Mouse (Mus musculus): ENCODE data around the gene Tada3. TPM values are rescaled to one million over a fixed set of nuclear protein-coding genes. Genes with fewer than 3 reads are reported as not detected.

The Tada3 gene
- total RNA-seq, 2 experiments from 2014 or later: 14.4 to 15.8 TPM

Small RNA genes within 50 kb of the gene (microRNA-seq; reads per million reads assigned to microRNA genes)
- 0 reads per million in 2 experiments for gene Gm24387

Other genes starting within 250 kb of the Tada3 start
- gene Lhfpl4, start 182.5 kb downstream of the Tada3 start, total RNA-seq (2021): under 1 TPM; 0.44 to 0.62 TPM
- gene Mtmr14, start 140.0 kb downstream of the Tada3 start, total RNA-seq (2021): 10 to 100 TPM; 13.2 to 15.6 TPM
- gene Cpne9, start 95.6 kb downstream of the Tada3 start, total RNA-seq (2021): under 1 TPM in 1 of 2 experiments, not detected in 1; 0.14 TPM
- 10 to 100 TPM in 1 of 2 experiments, 1 to 10 TPM in 1; 9.9 to 10.7 TPM for gene Brpf1, start 70.7 kb downstream of the Tada3 start, total RNA-seq (2021)
- gene Ogg1, start 50.9 kb downstream of the Tada3 start, total RNA-seq (2021): 1 to 10 TPM; 5.1 to 6.8 TPM
- gene Camk1, start 33.9 kb downstream of the Tada3 start, total RNA-seq (2021): 10 to 100 TPM; 28.7 to 31.9 TPM
- gene Arpc4, start 232 bp upstream of the Tada3 start, total RNA-seq (2021): 10 to 100 TPM; 66.6 to 66.9 TPM
- gene Ttll3, start 11.4 kb upstream of the Tada3 start, total RNA-seq (2021): 1 to 10 TPM; 1.3 TPM
- gene Rpusd3, start 41.5 kb upstream of the Tada3 start, total RNA-seq (2021): 10 to 100 TPM; 11.1 to 13.3 TPM
- gene Cidec, start 57.9 kb upstream of the Tada3 start, total RNA-seq (2021): 1 to 10 TPM in 1 of 2 experiments, under 1 TPM in 1; 0.51 to 2.7 TPM
- gene Jagn1, start 64.7 kb upstream of the Tada3 start, total RNA-seq (2021): 10 to 100 TPM; 28.6 to 32.4 TPM
- under 1 TPM; 0.31 to 0.49 TPM for gene Il17re, start 80.6 kb upstream of the Tada3 start, total RNA-seq (2021)
- 1 to 10 TPM; 6.8 TPM for gene Il17rc, start 93.5 kb upstream of the Tada3 start, total RNA-seq (2021)
- gene Creld1, start 105.4 kb upstream of the Tada3 start, total RNA-seq (2021): 10 to 100 TPM; 37.1 to 39.6 TPM
- gene Prrt3, start 124.0 kb upstream of the Tada3 start, total RNA-seq (2021): under 1 TPM; 0.11 to 0.12 TPM
- 10 to 100 TPM; 56.2 to 61.0 TPM for gene Emc3, start 153.8 kb upstream of the Tada3 start, total RNA-seq (2021)
- 1 to 10 TPM; 1.3 to 1.8 TPM for gene Fancd2, start 153.8 kb upstream of the Tada3 start, total RNA-seq (2021)
- gene Fancd2os, start 222.8 kb upstream of the Tada3 start, total RNA-seq (2021): not detected
- gene Brk1, start 226.9 kb upstream of the Tada3 start, total RNA-seq (2021): 10 to 100 TPM; 42.8 to 52.4 TPM
- 1 to 10 TPM; 6.8 to 7.0 TPM for gene Vhl, start 246.1 kb upstream of the Tada3 start, total RNA-seq (2021)